Mouse (Mus musculus) myocyte (in vitro differentiated cells): ENCODE measurements around the gene Cds1. TPM values are rescaled to one million over a fixed set of nuclear protein-coding genes. Genes with fewer than 3 reads are reported as not detected.

ENCODE experiments used
- H3K27me3 ChIP-seq: one replicate; pipeline ENCODE4 v1.6.1; 2011; ENCODE audit not compliant: control insufficient read depth, insufficient read depth, insufficient read length
- H3K36me3 ChIP-seq: one replicate; pipeline ENCODE4 v1.6.1; 2011; ENCODE audit not compliant: control insufficient read depth, insufficient read depth
- H3K4me2 ChIP-seq: one replicate; pipeline ENCODE4 v1.6.1; 2011; ENCODE audit warnings: low read depth, control low read depth
- H3K4me3 ChIP-seq: one replicate; pipeline ENCODE4 v1.5.1; 2011; ENCODE audit warnings: mild to moderate bottlenecking, control low read depth, moderate library complexity
- H3K79me2 ChIP-seq: one replicate; pipeline ENCODE4 v1.6.1; 2011; ENCODE audit not compliant: control insufficient read depth, insufficient read depth
- H3ac ChIP-seq: one replicate; pipeline ENCODE4 v1.6.1; 2011; ENCODE audit not compliant: control insufficient read depth, insufficient read length
- CEBPB ChIP-seq: IDR thresholded peaks from 2 replicates; pipeline ENCODE4 v1.6.1; 2011; ENCODE audit warnings: mild to moderate bottlenecking, moderate library complexity; ENCODE audit not compliant: poor library complexity, insufficient read depth, severe bottlenecking
- E2F4 ChIP-seq: IDR thresholded peaks from one replicate; pipeline ENCODE4 v1.6.1; 2011; ENCODE audit warnings: mild to moderate bottlenecking, control low read depth, moderate library complexity; ENCODE audit not compliant: insufficient read depth
- MAX ChIP-seq: IDR thresholded peaks from one replicate; pipeline ENCODE4 v1.6.1; 2011; ENCODE audit warnings: low read depth, mild to moderate bottlenecking, control low read depth
- MYOD1 ChIP-seq, 3 experiments: IDR thresholded peaks; one replicate each; pipeline ENCODE4 v1.6.1; 2011; ENCODE audit warnings: control low read depth in 2 of 3, low read depth in 2 of 3, mild to moderate bottlenecking in 2 of 3, moderate library complexity in 1 of 3; ENCODE audit not compliant: insufficient read length in 2 of 3, control insufficient read depth in 1 of 3
- MYOG ChIP-seq, 3 experiments: IDR thresholded peaks; one replicate each; pipeline ENCODE4 v1.6.1; 2011; ENCODE audit warnings: control low read depth in 2 of 3, low read depth in 2 of 3, mild to moderate bottlenecking in 2 of 3; ENCODE audit not compliant: insufficient read length in 2 of 3, control insufficient read depth in 1 of 3, insufficient read depth in 1 of 3
- POLR2A ChIP-seq: IDR thresholded peaks from one replicate; pipeline ENCODE4 v1.6.1; 2011; ENCODE audit warnings: low read depth, mild to moderate bottlenecking, control low read depth, moderate library complexity; ENCODE audit not compliant: insufficient read length
- POLR2AphosphoS2 ChIP-seq: IDR thresholded peaks from one replicate; pipeline ENCODE4 v1.6.1; 2011; ENCODE audit warnings: low read depth, control low read depth; ENCODE audit not compliant: insufficient read length
- REST ChIP-seq: IDR thresholded peaks from one replicate; pipeline ENCODE4 v1.6.1; 2011; ENCODE audit warnings: mild to moderate bottlenecking, control low read depth, moderate library complexity; ENCODE audit not compliant: insufficient read depth, insufficient read length
- SRF ChIP-seq: IDR thresholded peaks from one replicate; pipeline ENCODE4 v1.6.1; 2011; ENCODE audit warnings: low read depth; ENCODE audit not compliant: control insufficient read depth, insufficient read length
- TCF12 ChIP-seq: IDR thresholded peaks from one replicate; pipeline ENCODE4 v1.6.1; 2011; ENCODE audit warnings: mild to moderate bottlenecking, control low read depth; ENCODE audit not compliant: poor library complexity, insufficient read depth, severe bottlenecking
- TCF3 ChIP-seq: IDR thresholded peaks from one replicate; pipeline ENCODE4 v1.6.1; 2011; ENCODE audit warnings: low read depth, control low read depth; ENCODE audit not compliant: insufficient read length
- USF1 ChIP-seq: IDR thresholded peaks from one replicate; pipeline ENCODE4 v1.6.1; 2011; ENCODE audit warnings: low read depth, mild to moderate bottlenecking, control low read depth, moderate library complexity
- polyA plus RNA-seq: library from polyadenylated mRNA; unstranded; fragments of >200 nt; fragmentation: generic; extraction: Trizol; gene quantifications from one replicate; pipeline ENCODE4 v1.2.1, GENCODE M21; 2012; ENCODE audit warnings: missing spikeins

Cds1 gene
- polyA plus RNA-seq, 1 experiment = not detected

- Histone ChIP-seq H3K36me3 (no peaks in the 10 kb centered on the region), H3K79me2 (no peaks in the 10 kb centered on the region), H3ac (no peak overlapping the region), H3K4me2 (no peak overlapping the region), H3K27me3 (peaks cover 54% of the 10 kb centered on the region), H3K4me3 (no peak overlapping the region)
- TF ChIP-seq REST (no peak), MAX (no peak), POLR2A (no peak)
Observed at GRCm38 (mm10) chr5:101763571-101763970, 1.4 kb upstream of the Cds1 start.

GRCm38 (mm10) chr5:101765390-101765901 lies 516 bp downstream of the Cds1 start:
- Histone ChIP-seq H3K27me3 (peaks cover 59% of the 10 kb centered on the region), H3K36me3 (no peaks in the 10 kb centered on the region), H3K4me2 (no peak overlapping the region), H3K79me2 (no peaks in the 10 kb centered on the region), H3ac (no peak overlapping the region), H3K4me3 (no peak overlapping the region)
- TF ChIP-seq SRF (no peak), TCF3 (no peak), USF1 (no peak), REST (no peak), MAX (no peak), TCF12 (no peak), CEBPB (no peak), POLR2AphosphoS2 (no peak), POLR2A (no peak), MYOG (IDR thresholded peaks at IDR 0.05; ENCODE audit: control insufficient read depth in 1 of 3, insufficient read depth in 1 of 3, insufficient read length in 2 of 3, low read depth in 2 of 3) (no peak), E2F4 (no peak)

DNA sequence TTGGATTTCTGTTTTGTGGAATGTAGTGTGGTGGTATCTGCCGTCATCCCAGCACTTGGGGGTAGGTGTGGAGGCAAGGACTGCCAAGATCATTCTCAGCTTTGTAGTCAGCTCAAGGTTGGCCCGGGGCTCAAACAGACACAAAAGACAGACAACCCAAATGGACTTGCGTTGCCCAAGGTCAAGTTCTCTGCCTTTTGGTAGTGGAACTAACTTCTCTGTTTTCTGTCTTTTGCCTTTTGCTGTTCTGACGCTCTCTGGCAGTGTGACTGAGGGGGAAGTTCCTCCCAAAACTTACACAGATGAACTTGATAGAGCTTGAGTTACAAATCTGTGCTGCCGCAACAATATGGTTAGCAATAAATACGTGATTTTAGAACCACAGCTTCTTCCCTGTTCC lies 1.3 kb downstream of the Cds1 start:
- Histone ChIP-seq H3K27me3 (peaks cover 57% of the 10 kb centered on the region), H3K4me2 (no peak overlapping the region), H3K4me3 (no peak overlapping the region), H3K79me2 (no peaks in the 10 kb centered on the region), H3K36me3 (no peaks in the 10 kb centered on the region), H3ac (no peak overlapping the region)
- TF ChIP-seq POLR2A = no peak
- TF ChIP-seq CEBPB = no peak
- TF ChIP-seq TCF3 = no peak
- TF ChIP-seq TCF12 = no peak
- no peak for TF ChIP-seq E2F4
- no peak for TF ChIP-seq MYOG (IDR thresholded peaks at IDR 0.05; ENCODE audit: control insufficient read depth in 1 of 3, insufficient read depth in 1 of 3, insufficient read length in 2 of 3, low read depth in 2 of 3)

GRCm38 (mm10) chr5:101767086-101767485 lies 2.2 kb downstream of the Cds1 start:
- Histone ChIP-seq H3K4me3 (no peak overlapping the region), H3K4me2 (no peak overlapping the region), H3K79me2 (no peaks in the 10 kb centered on the region), H3K36me3 (no peaks in the 10 kb centered on the region), H3K27me3 (peaks cover 56% of the 10 kb centered on the region), H3ac (no peak overlapping the region)
- TF ChIP-seq E2F4 (no peak), CEBPB (no peak)

- TF ChIP-seq MAX (no peak), E2F4 (no peak), USF1 (no peak), MYOG (IDR thresholded peaks at IDR 0.05; ENCODE audit: control insufficient read depth in 1 of 3, insufficient read depth in 1 of 3, insufficient read length in 2 of 3, low read depth in 2 of 3) (no peak), TCF12 (no peak), SRF (no peak), TCF3 (no peak), CEBPB (no peak), REST (no peak), POLR2A (no peak), MYOD1 (IDR thresholded peaks at IDR 0.05; ENCODE audit: control insufficient read depth in 1 of 3, insufficient read length in 2 of 3, low read depth in 2 of 3) (no peak), POLR2AphosphoS2 (no peak)
- Histone ChIP-seq H3K36me3 (no peaks in the 10 kb centered on the region), H3K79me2 (no peaks in the 10 kb centered on the region), H3K4me3 (no peak overlapping the region), H3K4me2 (no peak overlapping the region), H3ac (no peak overlapping the region), H3K27me3 (peaks cover 55% of the 10 kb centered on the region)
Observed at GRCm38 (mm10) chr5:101767486-101767885, 2.6 kb downstream of the Cds1 start.

DNA sequence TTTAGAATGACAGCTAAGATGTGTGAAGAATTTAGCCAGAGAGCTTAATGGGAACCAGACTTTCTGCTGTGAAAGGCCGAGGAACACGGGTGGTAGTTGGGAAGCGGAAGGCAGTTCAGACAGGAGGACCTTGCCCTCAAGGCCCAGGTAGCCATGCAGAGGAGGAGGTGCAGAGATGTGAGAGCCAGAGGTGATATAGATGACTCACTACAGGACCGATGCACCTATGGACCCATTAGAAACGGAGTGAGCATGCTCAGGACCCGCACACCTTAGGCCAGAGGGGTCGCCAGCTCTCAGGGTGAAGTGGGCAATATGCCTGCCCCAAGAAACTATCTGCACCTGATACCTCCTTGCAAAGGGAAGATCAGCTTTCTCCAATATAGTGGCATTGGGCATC lies 3.6 kb downstream of the Cds1 start:
- Histone ChIP-seq H3K4me3 (no peak overlapping the region), H3K36me3 (no peaks in the 10 kb centered on the region), H3ac (no peak overlapping the region), H3K27me3 (peaks cover 51% of the 10 kb centered on the region), H3K79me2 (no peaks in the 10 kb centered on the region), H3K4me2 (no peak overlapping the region)
- TF ChIP-seq POLR2AphosphoS2 (no peak), USF1 (no peak), SRF (no peak), MAX (no peak), MYOG (IDR thresholded peaks at IDR 0.05; ENCODE audit: control insufficient read depth in 1 of 3, insufficient read depth in 1 of 3, insufficient read length in 2 of 3, low read depth in 2 of 3) (no peak), CEBPB (no peak), REST (no peak), POLR2A (no peak), E2F4 (no peak), MYOD1 (IDR thresholded peaks at IDR 0.05; ENCODE audit: control insufficient read depth in 1 of 3, insufficient read length in 2 of 3, low read depth in 2 of 3) (no peak), TCF3 (no peak), TCF12 (no peak)
